Mouse (Mus musculus) limb, embryonic 12.5 days (tissue): ENCODE data around the gene Tprkb. TPM values are rescaled to one million over a fixed set of nuclear protein-coding genes. Genes with fewer than 3 reads are reported as not detected.
"Not testable (repeated sequence)": the region's sequence is repeated elsewhere in the genome, so short reads cannot be mapped to it uniquely, and the experiment has no call there.

Experiments used
- ATAC-seq: fragments of 200-750 bp; cut with Nextera tagmentation; 2 replicates; pipeline ENCODE4 v1.8.0; 2017; ENCODE audit warnings: low read depth, moderate TSS enrichment; ENCODE audit not compliant: insufficient number of reproducible peaks, insufficient read depth, low FRiP score, low TSS enrichment
- H3K27ac ChIP-seq: fragments of 300-500 bp; sonication (generic); 2 replicates; pipeline ENCODE4 v1.5.1; 2016; ENCODE audit warnings: mild to moderate bottlenecking, moderate library complexity
- H3K27me3 ChIP-seq: fragments of 300-500 bp; sonication (generic); 2 replicates; pipeline ENCODE4 v1.6.1; 2016; ENCODE audit warnings: mild to moderate bottlenecking, moderate library complexity
- H3K36me3 ChIP-seq: fragments of 300-500 bp; sonication (generic); 2 replicates; pipeline ENCODE4 v1.6.1; 2016; ENCODE audit warnings: mild to moderate bottlenecking, moderate library complexity
- H3K4me1 ChIP-seq: fragments of 300-500 bp; sonication (generic); replicated peaks from 2 replicates; pipeline ENCODE4 v1.6.1; 2016
- H3K4me2 ChIP-seq: fragments of 300-500 bp; sonication (generic); 2 replicates; pipeline ENCODE4 v1.6.1; 2016; ENCODE audit warnings: mild to moderate bottlenecking, moderate library complexity
- H3K4me3 ChIP-seq: fragments of 300-500 bp; sonication (generic); replicated peaks from 2 replicates; pipeline ENCODE4 v1.5.1; 2016; ENCODE audit warnings: mild to moderate bottlenecking
- H3K9ac ChIP-seq: fragments of 300-500 bp; sonication (generic); replicated peaks from 2 replicates; pipeline ENCODE4 v1.6.1; 2016; ENCODE audit warnings: mild to moderate bottlenecking, moderate library complexity
- H3K9me3 ChIP-seq: fragments of 300-500 bp; sonication (generic); 2 replicates; pipeline ENCODE4 v1.6.1; 2016; ENCODE audit warnings: mild to moderate bottlenecking, moderate library complexity
- WGBS: fragments of 180-500 bp; shearing (Covaris S2); methylation state at CpG from one replicate; pipeline ENCODE4 v1.1.7; 2016; 5-methylcytosine and 5-hydroxymethylcytosine counted together
- polyA plus RNA-seq: library from polyadenylated mRNA; unstranded; fragments of >200 nt; fragmentation: Nextera tagmentation; extraction: Ambion mirVana; gene quantifications from 2 replicates; pipeline ENCODE4 v1.2.1, GENCODE M21; 2016

Tprkb gene
- polyA plus RNA-seq, 1 experiment from 2014 or later = 36.6 TPM

- not testable (repeated sequence) for H3K9ac ChIP-seq, H3K9me3 ChIP-seq
- WGBS = 79% methylated on average over 4 of the region's 4 CpGs
Measured at GRCm38 (mm10) chr6:85978736-85979135, 67.1 kb downstream of the Tprkb start.

More at GRCm38 (mm10) chr6:85978736-85979135, 67.1 kb downstream of the Tprkb start:
- H3K4me1 ChIP-seq, H3K27ac ChIP-seq, H3K4me3 ChIP-seq, H3K4me2 ChIP-seq, H3K36me3 ChIP-seq, H3K27me3 ChIP-seq, ATAC-seq: not testable (repeated sequence)

Other genes starting within 250 kb of the Tprkb start
- not detected in 2 replicates for gene Nat8f7, start 198.7 kb upstream of the Tprkb start, polyA plus RNA-seq
- gene Nat8f3, start 146.1 kb upstream of the Tprkb start, polyA plus RNA-seq = 0.34 TPM in 1 of 2 replicates, not detected in the other
- gene Nat8f6, start 90.9 kb upstream of the Tprkb start, polyA plus RNA-seq = not detected in 2 replicates
- gene Nat8f5, start 90.9 kb upstream of the Tprkb start, polyA plus RNA-seq = not detected in 2 replicates
- gene Nat8, start 79.8 kb upstream of the Tprkb start, polyA plus RNA-seq = not detected in 2 replicates
- not detected in 2 replicates for gene Nat8f2, start 42.7 kb upstream of the Tprkb start, polyA plus RNA-seq
- gene Nat8f4, start 7.0 kb upstream of the Tprkb start, polyA plus RNA-seq = 2.1 and 2.9 TPM in 2 replicates
- gene Nat8f1, start 3.8 kb downstream of the Tprkb start, polyA plus RNA-seq = 4.6 and 4.9 TPM in 2 replicates
- 46.0 and 49.1 TPM in 2 replicates for gene Dusp11, start 49.8 kb downstream of the Tprkb start, polyA plus RNA-seq
- gene Figla, start 104.3 kb downstream of the Tprkb start, polyA plus RNA-seq = not detected in 2 replicates
- gene Add2, start 116.8 kb downstream of the Tprkb start, polyA plus RNA-seq = 6.4 and 7.4 TPM in 2 replicates